Mouse (Mus musculus) heart, embryonic 14.5 days (tissue): Measurements from ENCODE around the gene Eif5a2. TPM values are rescaled to one million over a fixed set of nuclear protein-coding genes. Genes with fewer than 3 reads are reported as not detected.

Source experiments
- ATAC-seq: fragments of 200-750 bp; cut with Nextera tagmentation; 2 replicates; pipeline ENCODE4 v1.8.0; 2017; ENCODE audit warnings: low read depth, moderate TSS enrichment; ENCODE audit not compliant: insufficient number of reproducible peaks, insufficient read depth, low FRiP score
- H3K27ac ChIP-seq, 2 experiments: fragments of 200-500 bp in 1 of 2; fragments of 300-500 bp in 1 of 2; sonication (generic) in 1 of 2; replicated peaks in 1 of 2; 2 replicates each; pipeline ENCODE4 v1.5.1; 2012 to 2014; ENCODE audit warnings: low read depth in 2 of 2, low read length in 2 of 2, control low read depth in 1 of 2, mild to moderate bottlenecking in 1 of 2, mixed read lengths in 1 of 2; ENCODE audit not compliant: control insufficient read depth in 1 of 2, insufficient read depth in 1 of 2
- H3K27me3 ChIP-seq: fragments of 300-500 bp; sonication (generic); 2 replicates; pipeline ENCODE4 v1.6.1; 2014; ENCODE audit warnings: mild to moderate bottlenecking, low read length, control low read depth; ENCODE audit not compliant: control insufficient read depth, insufficient read depth
- H3K36me3 ChIP-seq: fragments of 300-500 bp; sonication (generic); 2 replicates; pipeline ENCODE4 v1.6.1; 2014; ENCODE audit warnings: mild to moderate bottlenecking, control low read depth, low read length, mixed read lengths; ENCODE audit not compliant: control insufficient read depth, insufficient read depth
- H3K4me1 ChIP-seq, 2 experiments: fragments of 200-500 bp in 1 of 2; fragments of 300-500 bp in 1 of 2; sonication (generic) in 1 of 2; 2 replicates each; pipeline ENCODE4 v1.6.1; 2012 to 2014; ENCODE audit warnings: low read length in 2 of 2, control low read depth in 1 of 2, mixed read lengths in 1 of 2; ENCODE audit not compliant: control insufficient read depth in 2 of 2, insufficient read depth in 2 of 2
- H3K4me2 ChIP-seq: fragments of 300-500 bp; sonication (generic); 2 replicates; pipeline ENCODE4 v1.6.1; 2014; ENCODE audit warnings: mild to moderate bottlenecking, low read length
- H3K4me3 ChIP-seq, 2 experiments: fragments of 200-500 bp in 1 of 2; fragments of 300-500 bp in 1 of 2; sonication (generic) in 1 of 2; 2 replicates each; pipeline ENCODE4 v1.5.1; 2012 to 2014; ENCODE audit warnings: low read length in 2 of 2, mild to moderate bottlenecking in 2 of 2, control low read depth in 1 of 2, low read depth in 1 of 2, moderate library complexity in 1 of 2; ENCODE audit not compliant: control insufficient read depth in 1 of 2, insufficient read depth in 1 of 2
- H3K9ac ChIP-seq: fragments of 300-500 bp; sonication (generic); 2 replicates; pipeline ENCODE4 v1.6.1; 2014; ENCODE audit warnings: mild to moderate bottlenecking, low read length
- H3K9me3 ChIP-seq: fragments of 300-500 bp; sonication (generic); 2 replicates; pipeline ENCODE4 v1.6.1; 2016; ENCODE audit warnings: low read length, control low read depth; ENCODE audit not compliant: control insufficient read depth
- WGBS: fragments of 180-500 bp; shearing (Covaris S2); extraction: QIAGEN DNeasy Blood & Tissue Kit; methylation state at CpG from one replicate; pipeline ENCODE4 v1.1.7; 2014; 5-methylcytosine and 5-hydroxymethylcytosine counted together
- polyA plus RNA-seq: library from polyadenylated mRNA; unstranded; fragments of >200 nt; fragmentation: Nextera tagmentation; extraction: Ambion mirVana; gene quantifications from 2 replicates; pipeline ENCODE4 v1.2.1, GENCODE M21; 2014

Eif5a2 gene
- 12.7 and 12.9 TPM in 2 replicates for polyA plus RNA-seq

DNA sequence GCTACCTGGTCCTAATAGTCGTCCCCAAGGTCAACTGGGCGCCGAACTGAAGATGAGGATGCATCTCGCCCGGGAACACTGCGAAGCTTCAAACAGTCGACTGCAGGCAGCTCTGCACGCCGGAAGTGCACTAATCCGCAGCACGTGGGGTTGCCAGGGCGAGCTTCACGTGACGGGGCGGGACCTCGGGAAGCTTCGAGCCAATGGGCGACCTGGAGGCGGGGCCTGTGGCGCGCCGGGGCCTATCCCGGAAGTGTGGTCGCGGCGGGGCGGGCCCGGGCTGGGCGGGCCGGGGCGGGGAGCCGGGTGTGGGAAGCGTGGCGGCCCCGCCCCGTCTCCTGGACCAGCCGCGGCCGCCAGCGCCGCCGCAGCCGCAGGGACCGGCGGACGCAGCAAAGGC, at the start of gene Eif5a2:
Gene Eif5a2, plus strand, starts transcription at position 283 of the 400 bp plus-strand sequence.
- Histone ChIP-seq H3K4me1 (peaks cover 5% of the 10 kb centered on the region in 2 experiments), H3K9ac (peak within 1 kb of the TSS; percentile 84), H3K4me3 (peak within 1 kb of the TSS; percentile 63 to 81), H3K9me3 (no peaks in the 10 kb centered on the region), H3K4me2 (peak within 1 kb of the TSS; percentile 97), H3K27me3 (no peaks in the 10 kb centered on the region), H3K27ac (no peak within 1 kb of the TSS), H3K36me3 (0 out of 2 replicates have a peak, but pooled peaks cover 7% of the 10 kb centered on the region)
- 4% methylated on average over 29 of the region's 46 CpGs for WGBS
- peak; percentile 97 for ATAC-seq

- 59% methylated on average over 2 of the region's 2 CpGs for WGBS
- Histone ChIP-seq H3K27ac (no peak overlapping the region), H3K36me3 (no peaks in the 10 kb centered on the region), H3K9ac (no peak overlapping the region), H3K4me2 (no peak overlapping the region), H3K4me3 (no peak overlapping the region), H3K4me1 (no peaks in the 10 kb centered on the region), H3K27me3 (no peaks in the 10 kb centered on the region), H3K9me3 (no peaks in the 10 kb centered on the region)
- no peak for ATAC-seq
Measured at GRCm38 (mm10) chr3:28734712-28735111, 46.4 kb upstream of the Eif5a2 start.

GRCm38 (mm10) chr3:28736981-28737380, 44.1 kb upstream of the Eif5a2 start:
- H3K27me3 ChIP-seq, result no peaks in the 10 kb centered on the region
- H3K4me2 ChIP-seq, result no peak overlapping the region
- H3K36me3 ChIP-seq, result no peaks in the 10 kb centered on the region
- no peak overlapping the region for H3K4me3 ChIP-seq
- ATAC-seq, result no peak
- H3K9ac ChIP-seq, result no peak overlapping the region
- no peak overlapping the region for H3K27ac ChIP-seq
- no peaks in the 10 kb centered on the region for H3K9me3 ChIP-seq
- H3K4me1 ChIP-seq, result no peaks in the 10 kb centered on the region; a peak in 1 of 4 replicates
- WGBS, result 50% methylated on average over 2 of the region's 2 CpGs

- Histone ChIP-seq H3K27ac (no peak overlapping the region), H3K9ac (no peak overlapping the region), H3K4me1 (peaks cover 0 to 4% of the 10 kb centered on the region in 2 experiments; a peak in 2 of 4 replicates), H3K27me3 (peaks cover 5% of the 10 kb centered on the region; the same call in 1 of the 2 replicates), H3K36me3 (no peaks in the 10 kb centered on the region), H3K9me3 (no peaks in the 10 kb centered on the region), H3K4me3 (no peak overlapping the region), H3K4me2 (no peak overlapping the region)
- no peak for ATAC-seq
- 21% methylated on average over 6 of the region's 6 CpGs for WGBS
Measured at GRCm38 (mm10) chr3:28740353-28740752, 40.7 kb upstream of the Eif5a2 start.

- Histone ChIP-seq H3K27me3 (peaks cover 9% of the 10 kb centered on the region), H3K9me3 (no peaks in the 10 kb centered on the region), H3K36me3 (no peaks in the 10 kb centered on the region), H3K4me1 (peaks cover 0 to 4% of the 10 kb centered on the region in 2 experiments; a peak in 2 of 4 replicates), H3K4me2 (no peak overlapping the region), H3K4me3 (no peak overlapping the region), H3K9ac (no peak overlapping the region), H3K27ac (no peak overlapping the region)
- ATAC-seq, result no peak
- 20% methylated on average over 8 of the region's 8 CpGs for WGBS
Measured at GRCm38 (mm10) chr3:28743251-28743650, 37.8 kb upstream of the Eif5a2 start.

- H3K27me3 ChIP-seq, result peaks cover 9% of the 10 kb centered on the region
- H3K4me2 ChIP-seq, result no peak overlapping the region
- no peak overlapping the region for H3K27ac ChIP-seq
- no peak overlapping the region for H3K4me3 ChIP-seq
- peaks cover 0 to 4% of the 10 kb centered on the region in 2 experiments; a peak in 2 of 4 replicates for H3K4me1 ChIP-seq
- WGBS, result 28% methylated on average over 7 of the region's 7 CpGs
- ATAC-seq, result no peak
- H3K9ac ChIP-seq, result no peak overlapping the region
- H3K36me3 ChIP-seq, result no peaks in the 10 kb centered on the region
- no peaks in the 10 kb centered on the region for H3K9me3 ChIP-seq
Measured at GRCm38 (mm10) chr3:28745835-28746483, 35.1 kb upstream of the Eif5a2 start.

- Histone ChIP-seq H3K9ac (no peak overlapping the region), H3K27me3 (peaks cover 9% of the 10 kb centered on the region), H3K4me3 (no peak overlapping the region), H3K36me3 (no peaks in the 10 kb centered on the region), H3K9me3 (no peaks in the 10 kb centered on the region), H3K27ac (no peak overlapping the region), H3K4me1 (peaks cover 0 to 2% of the 10 kb centered on the region in 2 experiments; a peak in 2 of 4 replicates), H3K4me2 (no peak overlapping the region)
- 80% methylated on average over 3 of the region's 3 CpGs for WGBS
- no peak for ATAC-seq
Measured at GRCm38 (mm10) chr3:28748151-28748550, 32.9 kb upstream of the Eif5a2 start.

GRCm38 (mm10) chr3:28748956-28749355, 32.1 kb upstream of the Eif5a2 start:
- Histone ChIP-seq H3K4me1 (no peaks in the 10 kb centered on the region), H3K4me3 (no peak overlapping the region)
- ATAC-seq, result no peak

More at GRCm38 (mm10) chr3:28748956-28749355, 32.1 kb upstream of the Eif5a2 start:
- H3K4me2 ChIP-seq, result no peak overlapping the region
- no peaks in the 10 kb centered on the region for H3K9me3 ChIP-seq
- H3K9ac ChIP-seq, result no peak overlapping the region
- no peak overlapping the region for H3K27ac ChIP-seq
- H3K36me3 ChIP-seq, result no peaks in the 10 kb centered on the region
- peaks cover 9% of the 10 kb centered on the region for H3K27me3 ChIP-seq
